Mouse (Mus musculus) myocyte (in vitro differentiated cells): ENCODE data around the gene Palld. TPM values are rescaled to one million over a fixed set of nuclear protein-coding genes. Genes with fewer than 3 reads are reported as not detected.

Experiments
- H3K27me3 ChIP-seq: one replicate; pipeline ENCODE4 v1.6.1; 2011; ENCODE audit not compliant: control insufficient read depth, insufficient read depth, insufficient read length
- H3K36me3 ChIP-seq: one replicate; pipeline ENCODE4 v1.6.1; 2011; ENCODE audit not compliant: control insufficient read depth, insufficient read depth
- H3K4me2 ChIP-seq: one replicate; pipeline ENCODE4 v1.6.1; 2011; ENCODE audit warnings: low read depth, control low read depth
- H3K4me3 ChIP-seq: one replicate; pipeline ENCODE4 v1.5.1; 2011; ENCODE audit warnings: mild to moderate bottlenecking, control low read depth, moderate library complexity
- H3K79me2 ChIP-seq: one replicate; pipeline ENCODE4 v1.6.1; 2011; ENCODE audit not compliant: control insufficient read depth, insufficient read depth
- H3ac ChIP-seq: one replicate; pipeline ENCODE4 v1.6.1; 2011; ENCODE audit not compliant: control insufficient read depth, insufficient read length
- CEBPB ChIP-seq: IDR thresholded peaks from 2 replicates; pipeline ENCODE4 v1.6.1; 2011; ENCODE audit warnings: mild to moderate bottlenecking, moderate library complexity; ENCODE audit not compliant: poor library complexity, insufficient read depth, severe bottlenecking
- E2F4 ChIP-seq: IDR thresholded peaks from one replicate; pipeline ENCODE4 v1.6.1; 2011; ENCODE audit warnings: mild to moderate bottlenecking, control low read depth, moderate library complexity; ENCODE audit not compliant: insufficient read depth
- MAX ChIP-seq: IDR thresholded peaks from one replicate; pipeline ENCODE4 v1.6.1; 2011; ENCODE audit warnings: low read depth, mild to moderate bottlenecking, control low read depth
- MYOD1 ChIP-seq, 3 experiments: IDR thresholded peaks; one replicate each; pipeline ENCODE4 v1.6.1; 2011; ENCODE audit warnings: control low read depth in 2 of 3, low read depth in 2 of 3, mild to moderate bottlenecking in 2 of 3, moderate library complexity in 1 of 3; ENCODE audit not compliant: insufficient read length in 2 of 3, control insufficient read depth in 1 of 3
- MYOG ChIP-seq, 3 experiments: IDR thresholded peaks; one replicate each; pipeline ENCODE4 v1.6.1; 2011; ENCODE audit warnings: control low read depth in 2 of 3, low read depth in 2 of 3, mild to moderate bottlenecking in 2 of 3; ENCODE audit not compliant: insufficient read length in 2 of 3, control insufficient read depth in 1 of 3, insufficient read depth in 1 of 3
- POLR2A ChIP-seq: IDR thresholded peaks from one replicate; pipeline ENCODE4 v1.6.1; 2011; ENCODE audit warnings: low read depth, mild to moderate bottlenecking, control low read depth, moderate library complexity; ENCODE audit not compliant: insufficient read length
- POLR2AphosphoS2 ChIP-seq: IDR thresholded peaks from one replicate; pipeline ENCODE4 v1.6.1; 2011; ENCODE audit warnings: low read depth, control low read depth; ENCODE audit not compliant: insufficient read length
- REST ChIP-seq: IDR thresholded peaks from one replicate; pipeline ENCODE4 v1.6.1; 2011; ENCODE audit warnings: mild to moderate bottlenecking, control low read depth, moderate library complexity; ENCODE audit not compliant: insufficient read depth, insufficient read length
- SRF ChIP-seq: IDR thresholded peaks from one replicate; pipeline ENCODE4 v1.6.1; 2011; ENCODE audit warnings: low read depth; ENCODE audit not compliant: control insufficient read depth, insufficient read length
- TCF12 ChIP-seq: IDR thresholded peaks from one replicate; pipeline ENCODE4 v1.6.1; 2011; ENCODE audit warnings: mild to moderate bottlenecking, control low read depth; ENCODE audit not compliant: poor library complexity, insufficient read depth, severe bottlenecking
- TCF3 ChIP-seq: IDR thresholded peaks from one replicate; pipeline ENCODE4 v1.6.1; 2011; ENCODE audit warnings: low read depth, control low read depth; ENCODE audit not compliant: insufficient read length
- USF1 ChIP-seq: IDR thresholded peaks from one replicate; pipeline ENCODE4 v1.6.1; 2011; ENCODE audit warnings: low read depth, mild to moderate bottlenecking, control low read depth, moderate library complexity
- polyA plus RNA-seq: library from polyadenylated mRNA; unstranded; fragments of >200 nt; fragmentation: generic; extraction: Trizol; gene quantifications from one replicate; pipeline ENCODE4 v1.2.1, GENCODE M21; 2012; ENCODE audit warnings: missing spikeins

Gene Palld
- polyA plus RNA-seq, 1 experiment: 52.4 TPM

- Histone ChIP-seq H3K27me3 (no peaks in the 10 kb centered on the region), H3K4me3 (no peak overlapping the region), H3K36me3 (no peaks in the 10 kb centered on the region), H3ac (no peak overlapping the region), H3K79me2 (no peaks in the 10 kb centered on the region), H3K4me2 (peak overlapping the region; percentile 38)
- TF ChIP-seq SRF (no peak), MAX (no peak), CEBPB (no peak), MYOG (IDR thresholded peaks at IDR 0.05; ENCODE audit: control insufficient read depth in 1 of 3, insufficient read depth in 1 of 3, insufficient read length in 2 of 3, low read depth in 2 of 3) (no peak), USF1 (no peak), MYOD1 (IDR thresholded peaks at IDR 0.05; ENCODE audit: control insufficient read depth in 1 of 3, insufficient read length in 2 of 3, low read depth in 2 of 3) (no peak), E2F4 (no peak), REST (no peak), TCF12 (no peak), TCF3 (no peak), POLR2A (no peak), POLR2AphosphoS2 (no peak)
Measured at GRCm38 (mm10) chr8:61848581-61849162, 53.8 kb downstream of the Palld start.

DNA sequence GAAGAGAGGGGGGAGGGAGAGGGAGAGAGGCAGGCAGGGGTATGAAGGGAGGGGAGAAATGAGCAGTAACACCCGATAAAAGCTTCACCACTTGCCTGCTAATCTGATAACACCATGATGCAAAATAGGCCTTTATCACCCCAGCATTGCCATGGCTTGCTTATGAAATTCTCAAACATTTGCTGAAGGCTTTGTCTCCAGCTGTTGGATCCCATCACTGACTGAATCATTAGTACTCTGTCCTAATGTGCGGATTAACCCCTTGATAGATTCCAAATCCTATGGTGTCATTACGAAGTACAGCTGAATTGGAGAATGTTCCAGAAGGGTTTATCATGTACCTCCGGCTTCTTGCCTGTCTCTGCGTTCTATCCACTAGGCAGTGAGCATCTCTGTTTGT is 55.0 kb downstream of the Palld start:
- TF ChIP-seq CEBPB (no peak), REST (no peak), SRF (no peak), TCF3 (no peak), POLR2A (no peak), MYOD1 (IDR thresholded peaks at IDR 0.05; ENCODE audit: control insufficient read depth in 1 of 3, insufficient read length in 2 of 3, low read depth in 2 of 3) (peak; percentile 15 to 48 (median 27)), TCF12 (no peak), POLR2AphosphoS2 (no peak), USF1 (no peak)
- no peak overlapping the region for H3K4me3 ChIP-seq
- H3K4me2 ChIP-seq: no peak overlapping the region
- no peaks in the 10 kb centered on the region for H3K79me2 ChIP-seq
- H3ac ChIP-seq: no peak overlapping the region
- H3K36me3 ChIP-seq: no peaks in the 10 kb centered on the region
- H3K27me3 ChIP-seq: no peaks in the 10 kb centered on the region

GRCm38 (mm10) chr8:61844992-61845391 is 57.5 kb downstream of the Palld start:
- H3K79me2 ChIP-seq: no peaks in the 10 kb centered on the region
- no peak overlapping the region for H3ac ChIP-seq
- no peak for TF ChIP-seq MAX
- H3K27me3 ChIP-seq: no peaks in the 10 kb centered on the region
- no peak overlapping the region for H3K4me2 ChIP-seq
- H3K36me3 ChIP-seq: no peaks in the 10 kb centered on the region
- no peak overlapping the region for H3K4me3 ChIP-seq

DNA sequence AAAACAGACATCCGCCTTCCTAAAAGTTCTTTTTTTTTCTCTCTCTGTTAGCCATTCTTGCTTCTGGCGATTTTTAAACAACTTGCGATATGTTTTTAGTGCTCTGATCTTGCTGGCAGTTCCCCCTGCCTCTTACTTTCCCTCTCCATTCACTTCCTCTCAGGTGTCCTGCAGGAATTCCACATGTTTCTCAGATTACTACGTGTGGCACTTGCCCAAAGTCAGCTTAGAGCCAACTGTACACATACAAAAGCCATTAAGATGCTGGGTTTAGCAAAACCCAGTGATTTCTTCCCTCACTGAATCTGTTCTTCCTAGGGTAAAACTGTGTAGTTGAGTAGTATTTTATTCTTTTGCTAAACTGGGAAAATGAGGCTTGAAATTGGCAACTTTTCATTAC is 57.9 kb downstream of the Palld start:
- Histone ChIP-seq H3K27me3 (no peaks in the 10 kb centered on the region), H3K4me2 (no peak overlapping the region), H3K79me2 (no peaks in the 10 kb centered on the region), H3K36me3 (no peaks in the 10 kb centered on the region), H3K4me3 (no peak overlapping the region), H3ac (no peak overlapping the region)
- no peak for TF ChIP-seq USF1
- no peak for TF ChIP-seq POLR2A
- TF ChIP-seq REST: no peak
- TF ChIP-seq MAX: no peak
- no peak for TF ChIP-seq POLR2AphosphoS2
- no peak for TF ChIP-seq CEBPB
- no peak for TF ChIP-seq TCF3
- TF ChIP-seq SRF: no peak
- no peak for TF ChIP-seq E2F4

- no peak overlapping the region for H3ac ChIP-seq
Measured at GRCm38 (mm10) chr8:61843776-61844175, 58.7 kb downstream of the Palld start.

More at GRCm38 (mm10) chr8:61843776-61844175, 58.7 kb downstream of the Palld start:
- Histone ChIP-seq H3K4me3 (no peak overlapping the region), H3K36me3 (no peaks in the 10 kb centered on the region), H3K4me2 (no peak overlapping the region), H3K79me2 (no peaks in the 10 kb centered on the region), H3K27me3 (no peaks in the 10 kb centered on the region)
- no peak for TF ChIP-seq CEBPB
- TF ChIP-seq MYOD1 (IDR thresholded peaks at IDR 0.05; ENCODE audit: control insufficient read depth in 1 of 3, insufficient read length in 2 of 3, low read depth in 2 of 3): no peak
- no peak for TF ChIP-seq SRF
- TF ChIP-seq TCF3: no peak
- TF ChIP-seq POLR2AphosphoS2: no peak
- no peak for TF ChIP-seq MYOG (IDR thresholded peaks at IDR 0.05; ENCODE audit: control insufficient read depth in 1 of 3, insufficient read depth in 1 of 3, insufficient read length in 2 of 3, low read depth in 2 of 3)
- TF ChIP-seq MAX: no peak
- no peak for TF ChIP-seq REST
- no peak for TF ChIP-seq E2F4
- TF ChIP-seq TCF12: no peak
- TF ChIP-seq POLR2A: no peak
- no peak for TF ChIP-seq USF1
